In the genomic region with DNA sequence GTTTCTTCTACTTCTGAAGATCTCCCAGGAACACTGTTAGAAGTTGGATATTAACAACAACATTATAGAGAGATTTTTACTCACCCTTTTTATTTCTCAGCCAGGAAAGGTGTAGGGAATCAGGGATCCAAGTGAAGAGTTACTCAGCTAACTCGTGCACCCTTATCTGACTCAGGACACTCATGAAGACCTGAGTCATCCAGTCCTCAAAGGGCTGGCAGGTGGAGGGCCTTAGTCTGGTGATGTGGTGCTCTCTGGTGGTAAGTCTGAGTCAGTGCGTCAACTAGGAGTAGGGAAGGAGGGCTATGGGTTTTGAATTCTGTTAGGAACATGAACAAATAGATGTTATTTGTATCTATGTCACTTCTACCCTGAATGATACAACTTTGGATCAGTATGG, we compare ENCODE assay signal across 9 mouse cellular contexts. TPM values are rescaled to one million over a fixed set of nuclear protein-coding genes. Genes with fewer than 3 reads are reported as not detected.
DNase-seq lines count a peak whose midpoint lies in the region; ATAC-seq and TF ChIP-seq lines count a peak whose summit lies in the region.
"Had no signal": no experiment of that assay in that cellular context is flagged by ENCODE, and none has a peak within 500 bp of the region (broad histone marks: within the 10 kb centered on the region; RNA-seq: fewer than 3 reads in every experiment).

No protein-coding gene starts in this region.

- H3K9me3 ChIP-seq in lung, embryonic 16.5 days (ENCODE audit: control insufficient read depth, low read length): no peaks in the 10 kb centered on the region
- H3K9me3 ChIP-seq in stomach, postnatal 0 days (ENCODE audit: control insufficient read depth, low read length): no peaks in the 10 kb centered on the region
- H3K9me3 ChIP-seq: megakaryocyte, embryonic 14.5 days had no signal

- H3K36me3 ChIP-seq in testis, adult 2 months (ENCODE audit: control insufficient read depth, insufficient read depth, low read length): no peaks in the 10 kb centered on the region; the same call in none of the 2 replicates
- H3K36me3 ChIP-seq in lung, embryonic 16.5 days (ENCODE audit: control insufficient read depth, insufficient read depth, low read length): no peaks in the 10 kb centered on the region
- H3K36me3 ChIP-seq in stomach, postnatal 0 days (ENCODE audit: control insufficient read depth, insufficient read depth, low read length): no peaks in the 10 kb centered on the region

- 5% methylated on average over 2 of the region's 2 CpGs for WGBS in lung, embryonic 16.5 days
- WGBS in stomach, postnatal 0 days: 6% methylated on average over 2 of the region's 2 CpGs

- no peak for TF ChIP-seq POLR2A in testis, adult 2 months (IDR thresholded peaks at IDR 0.05; ENCODE audit: control insufficient read depth, low read depth, low read length)

- no peaks in the 10 kb centered on the region for H3K27me3 ChIP-seq in testis, adult 2 months (ENCODE audit: control insufficient read depth, insufficient read depth, low read length)
- no peaks in the 10 kb centered on the region for H3K27me3 ChIP-seq in lung, embryonic 16.5 days (ENCODE audit: control insufficient read depth, insufficient read depth, low read depth, low read length)
- no peaks in the 10 kb centered on the region for H3K27me3 ChIP-seq in stomach, postnatal 0 days (ENCODE audit: control insufficient read depth, insufficient read depth, low read length)

- peak; percentile 10 to 14 for DNase-seq in frontal cortex, postnatal 36 days (ENCODE audit: low spot score in 2 of 2)
- no peak for DNase-seq in frontal cortex, postnatal 10 days (ENCODE audit: low spot score in 2 of 2)
- DNase-seq in testis, postnatal 14 days (ENCODE audit: low spot score): no peak
- DNase-seq in cerebellum, postnatal 10 days: peak; percentile 65 to 70
- DNase-seq in induced T-regulatory cell, adult 2 months (ENCODE audit: low read depth): peak; percentile 61
- peak; percentile 49 for DNase-seq in stomach, postnatal 0 days (ENCODE audit: low spot score)

- TF ChIP-seq CTCF in testis, adult 2 months (IDR thresholded peaks at IDR 0.05; ENCODE audit: control insufficient read depth, insufficient read depth, insufficient replicate concordance, low read depth, low read length): peak; percentile 53; the same call in 1 of the 2 replicates
- TF ChIP-seq CTCF in stomach, postnatal 0 days (IDR thresholded peaks at IDR 0.05; ENCODE audit: low read depth): peak; percentile 86

- H3K4me1 ChIP-seq in testis, adult 2 months (ENCODE audit: control insufficient read depth, insufficient read depth, low read length): no peaks in the 10 kb centered on the region
- no peaks in the 10 kb centered on the region for H3K4me1 ChIP-seq in lung, embryonic 16.5 days (replicated peaks; ENCODE audit: control insufficient read depth, insufficient read depth, low read length)
- H3K4me1 ChIP-seq in stomach, postnatal 0 days (replicated peaks; ENCODE audit: control insufficient read depth, insufficient read depth): no peaks in the 10 kb centered on the region

- no peak overlapping the region for H3K4me3 ChIP-seq in testis, adult 2 months (ENCODE audit: control insufficient read depth, low read depth, low read length)
- no peak overlapping the region for H3K4me3 ChIP-seq in lung, embryonic 16.5 days (ENCODE audit: low read length)
- H3K4me3 ChIP-seq in stomach, postnatal 0 days (ENCODE audit: low read depth, low read length): no peak overlapping the region
- H3K4me3 ChIP-seq: megakaryocyte, embryonic 14.5 days had no signal

- H3K4me2 ChIP-seq in lung, embryonic 16.5 days (ENCODE audit: low read depth, low read length): no peak overlapping the region
- H3K4me2 ChIP-seq in stomach, postnatal 0 days (replicated peaks; ENCODE audit: low read depth): no peak overlapping the region

- no peak overlapping the region for H3K27ac ChIP-seq in testis, adult 2 months (ENCODE audit: control insufficient read depth, insufficient read depth, low read depth, low read length)
- H3K27ac ChIP-seq in lung, embryonic 16.5 days (ENCODE audit: low read length): no peak overlapping the region
- no peak overlapping the region for H3K27ac ChIP-seq in stomach, postnatal 0 days (replicated peaks)

- no peak overlapping the region for H3K9ac ChIP-seq in lung, embryonic 16.5 days (ENCODE audit: low read length)
- H3K9ac ChIP-seq in stomach, postnatal 0 days (ENCODE audit: low read length): no peak overlapping the region

- ATAC-seq in lung, embryonic 16.5 days (ENCODE audit: low read depth): 0 out of 2 replicates have a peak, but pooled peaks have one; percentile 60
- peak; percentile 83 for ATAC-seq in stomach, postnatal 0 days (ENCODE audit: low FRiP score, low TSS enrichment)

- TF ChIP-seq EP300 in stomach, postnatal 0 days (optimal IDR thresholded peaks at IDR 0.05): no peak

RNA-seq across cellular contexts. Expression of a gene that starts 47.2 kb away (rescaled TPM):
- 92.8 and 97.9 TPM in 2 replicates for polyA plus RNA-seq in testis, adult 2 months (2012; rRNA removed)
- polyA plus RNA-seq in lung, embryonic 16.5 days (2015; fragmentation: Nextera tagmentation; extraction: Ambion mirVana): not detected in 2 replicates
- polyA plus RNA-seq in stomach, postnatal 0 days (2015; fragmentation: Nextera tagmentation; extraction: Ambion mirVana): not detected in 2 replicates

RNA-seq across cellular contexts. Expression of a gene that starts 49.4 kb away (rescaled TPM):
- polyA plus RNA-seq in testis, adult 2 months (2012; rRNA removed): 159 and 174 TPM in 2 replicates
- 96.9 and 111 TPM in 2 replicates for polyA plus RNA-seq in lung, embryonic 16.5 days (2015; fragmentation: Nextera tagmentation; extraction: Ambion mirVana)
- 25.5 and 26.3 TPM in 2 replicates for polyA plus RNA-seq in stomach, postnatal 0 days (2015; fragmentation: Nextera tagmentation; extraction: Ambion mirVana)

Comparison
In these comparisons a context has a peak if more than half of its experiments do, and no peak if none do; other contexts are left out.
1. DNase-seq: peak in frontal cortex, postnatal 36 days (2 of 2), cerebellum, postnatal 10 days (2 of 2), induced T-regulatory cell, adult 2 months (single experiment) and stomach, postnatal 0 days (single experiment); none in frontal cortex, postnatal 10 days (0 of 2) and testis, postnatal 14 days (single experiment).
2. RNA of a gene that starts 47.2 kb away (polyA plus RNA-seq): 92.8 to 97.9 TPM in testis, adult 2 months; not detected in lung, embryonic 16.5 days and not detected in stomach, postnatal 0 days; every median in the first group is over 10 times any median in the second.